Mouse (Mus musculus) erythroblast, embryonic 14.5 days (primary cell): Measurements from ENCODE around the gene BC035044.

Source experiments
- GATA1 ChIP-seq: IDR thresholded peaks from 2 replicates; pipeline ENCODE4 v1.6.1; 2012; ENCODE audit warnings: low read length, inconsistent platforms, mixed read lengths
- TAL1 ChIP-seq: IDR thresholded peaks from 3 replicates; pipeline ENCODE4 v1.6.1; 2012; ENCODE audit warnings: low read length, inconsistent platforms, mixed read lengths

GRCm38 (mm10) chr6:128857976-128858375 is 33.0 kb downstream of the BC035044 start:
- no peak for TF ChIP-seq GATA1
- TF ChIP-seq TAL1 = no peak
